Mouse (Mus musculus): ENCODE measurements around the gene Cnot6l. TPM values are rescaled to one million over a fixed set of nuclear protein-coding genes. Genes with fewer than 3 reads are reported as not detected.

The Cnot6l gene
- polyA plus RNA-seq, 1 experiment from 2014 or later, result 14.3 TPM

GRCm38 (mm10) chr5:96130683-96131082 is 33.3 kb downstream of the Cnot6l start:
- Histone ChIP-seq H3K9me3 (replicated peaks) (no peaks in the 10 kb centered on the region), H3K27me3 (ENCODE audit: low read depth, poor library complexity, severe bottlenecking) (no peaks in the 10 kb centered on the region), H3K36me3 (peaks cover 51% of the 10 kb centered on the region), H3K4me1 (no peaks in the 10 kb centered on the region), H3K27ac (no peak overlapping the region), H3K4me3 (no peak overlapping the region)
- no peak for DNase-seq (ENCODE audit: low spot score)
- 93% methylated on average over 2 of the region's 2 CpGs for WGBS

DNA sequence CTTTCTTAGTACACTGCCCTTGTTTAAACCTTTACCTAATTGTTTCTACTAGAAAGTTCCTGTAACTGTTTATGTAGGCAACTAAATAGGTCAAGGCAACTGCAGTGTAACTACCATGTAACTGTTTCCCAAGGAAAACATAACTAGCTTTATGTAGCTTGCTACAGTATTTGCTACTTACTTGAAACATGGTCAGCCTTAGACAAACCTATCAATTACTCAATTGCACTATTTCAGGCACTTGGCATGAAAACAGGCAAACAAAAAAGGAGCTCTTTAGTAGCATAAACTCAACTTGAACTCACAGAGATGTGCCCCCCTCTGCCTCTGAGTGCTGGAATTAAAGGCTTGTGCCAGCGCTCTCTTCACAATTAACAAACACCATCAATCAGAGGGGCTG is 37.1 kb downstream of the Cnot6l start:
- 94% methylated on average over 1 of the region's 1 CpGs for WGBS
- Histone ChIP-seq H3K4me1 (no peaks in the 10 kb centered on the region), H3K27me3 (ENCODE audit: low read depth, poor library complexity, severe bottlenecking) (no peaks in the 10 kb centered on the region)

DNA sequence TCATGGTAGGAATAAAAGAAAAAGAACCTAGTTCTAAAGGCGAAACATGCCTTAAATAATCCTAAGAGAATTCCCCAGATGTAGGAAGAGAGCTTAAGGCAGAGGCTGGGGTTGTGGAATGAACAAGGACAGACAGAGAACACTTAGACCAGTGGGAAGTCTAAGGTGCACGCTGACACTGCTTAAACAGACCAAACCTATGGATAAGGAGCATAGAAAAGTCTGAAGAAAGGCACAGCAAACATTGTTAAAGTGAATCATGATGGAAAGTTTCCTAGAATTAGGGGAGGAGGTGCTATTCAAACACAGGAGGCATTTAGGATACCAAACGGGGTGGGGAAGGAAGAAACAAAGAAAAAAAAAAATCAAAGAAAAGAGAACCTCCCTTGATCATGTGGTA is 49.0 kb downstream of the Cnot6l start:
- H3K4me3 ChIP-seq, result no peak overlapping the region

More for the DNA sequence above, 37.1 kb downstream of the Cnot6l start:
- H3K4me3 ChIP-seq, result no peak overlapping the region
- peaks cover 41% of the 10 kb centered on the region for H3K36me3 ChIP-seq
- H3K9me3 ChIP-seq (replicated peaks), result no peaks in the 10 kb centered on the region
- H3K27ac ChIP-seq, result no peak overlapping the region
- no peak for DNase-seq (ENCODE audit: low spot score)

GRCm38 (mm10) chr5:96104644-96105043 is 59.3 kb downstream of the Cnot6l start:
- Histone ChIP-seq H3K4me3 (no peak overlapping the region), H3K27ac (no peak overlapping the region), H3K4me1 (no peaks in the 10 kb centered on the region), H3K27me3 (ENCODE audit: low read depth, poor library complexity, severe bottlenecking) (no peaks in the 10 kb centered on the region), H3K36me3 (peaks cover 34% of the 10 kb centered on the region), H3K9me3 (replicated peaks) (no peaks in the 10 kb centered on the region)
- WGBS, result 92% methylated on average over 1 of the region's 1 CpGs
- no peak for DNase-seq (ENCODE audit: low spot score)

More for the DNA sequence above, 49.0 kb downstream of the Cnot6l start:
- no peaks in the 10 kb centered on the region for H3K9me3 ChIP-seq (replicated peaks)
- WGBS, result 89% methylated on average over 3 of the region's 3 CpGs
- no peaks in the 10 kb centered on the region for H3K4me1 ChIP-seq
- peaks cover 15% of the 10 kb centered on the region for H3K36me3 ChIP-seq
- no peaks in the 10 kb centered on the region for H3K27me3 ChIP-seq (ENCODE audit: low read depth, poor library complexity, severe bottlenecking)
- no peak overlapping the region for H3K27ac ChIP-seq
- no peak for DNase-seq (ENCODE audit: low spot score)

DNA sequence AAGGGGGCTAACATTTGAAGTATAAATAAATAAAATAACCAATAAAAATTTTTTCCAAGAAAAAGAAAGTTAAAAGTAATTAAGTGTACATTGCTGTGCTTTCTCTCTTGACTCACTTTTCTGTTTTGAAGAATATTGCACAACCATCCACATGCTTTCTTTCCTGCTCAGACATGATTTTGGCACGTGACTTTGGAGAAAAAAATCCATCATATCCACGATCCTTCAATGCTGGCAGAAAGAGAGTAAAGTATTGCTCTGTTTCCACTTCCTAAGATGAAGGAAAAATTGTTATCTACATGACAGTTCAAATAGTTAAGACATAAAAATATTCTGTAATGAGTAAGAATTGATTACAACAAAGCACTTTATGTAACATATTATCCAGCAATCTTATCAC is 72.5 kb downstream of the Cnot6l start:
- Histone ChIP-seq H3K4me1 (no peaks in the 10 kb centered on the region), H3K4me3 (no peak overlapping the region), H3K27me3 (ENCODE audit: low read depth, poor library complexity, severe bottlenecking) (no peaks in the 10 kb centered on the region), H3K27ac (no peak overlapping the region), H3K36me3 (peaks cover 15% of the 10 kb centered on the region), H3K9me3 (replicated peaks) (no peaks in the 10 kb centered on the region)
- 93% methylated on average over 2 of the region's 2 CpGs for WGBS
- DNase-seq (ENCODE audit: low spot score), result no peak

GRCm38 (mm10) chr5:96085324-96085723 is 78.6 kb downstream of the Cnot6l start:
- no peak overlapping the region for H3K4me3 ChIP-seq
- H3K27ac ChIP-seq, result no peak overlapping the region
- no peaks in the 10 kb centered on the region for H3K4me1 ChIP-seq
- H3K27me3 ChIP-seq (ENCODE audit: low read depth, poor library complexity, severe bottlenecking), result no peaks in the 10 kb centered on the region
- DNase-seq (ENCODE audit: low spot score), result no peak
- H3K36me3 ChIP-seq, result peaks cover 31% of the 10 kb centered on the region
- no peaks in the 10 kb centered on the region for H3K9me3 ChIP-seq (replicated peaks)

DNA sequence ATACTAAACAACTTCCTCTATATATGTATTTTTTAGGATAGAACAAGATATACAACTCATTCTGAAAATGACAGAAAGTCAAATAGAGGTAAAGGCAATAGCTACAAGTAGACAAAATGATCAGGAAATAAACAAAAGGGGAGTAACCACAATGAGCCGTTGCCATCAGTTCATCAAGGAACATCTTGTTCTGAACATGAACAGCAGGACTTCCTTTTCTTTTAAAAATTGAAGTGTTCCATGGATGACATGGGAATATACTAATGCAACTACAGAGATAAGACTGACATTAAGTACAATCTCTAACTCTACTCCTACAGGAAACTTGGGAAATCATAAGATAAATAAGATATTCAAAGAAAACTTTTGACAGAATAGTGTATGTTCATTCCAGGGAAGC is 84.9 kb downstream of the Cnot6l start:
- Histone ChIP-seq H3K27me3 (ENCODE audit: low read depth, poor library complexity, severe bottlenecking) (no peaks in the 10 kb centered on the region), H3K36me3 (peaks cover 50% of the 10 kb centered on the region), H3K4me3 (no peak overlapping the region), H3K27ac (no peak overlapping the region), H3K9me3 (replicated peaks) (no peaks in the 10 kb centered on the region), H3K4me1 (no peaks in the 10 kb centered on the region)
- no peak for DNase-seq (ENCODE audit: low spot score)
- 95% methylated on average over 1 of the region's 1 CpGs for WGBS

DNA sequence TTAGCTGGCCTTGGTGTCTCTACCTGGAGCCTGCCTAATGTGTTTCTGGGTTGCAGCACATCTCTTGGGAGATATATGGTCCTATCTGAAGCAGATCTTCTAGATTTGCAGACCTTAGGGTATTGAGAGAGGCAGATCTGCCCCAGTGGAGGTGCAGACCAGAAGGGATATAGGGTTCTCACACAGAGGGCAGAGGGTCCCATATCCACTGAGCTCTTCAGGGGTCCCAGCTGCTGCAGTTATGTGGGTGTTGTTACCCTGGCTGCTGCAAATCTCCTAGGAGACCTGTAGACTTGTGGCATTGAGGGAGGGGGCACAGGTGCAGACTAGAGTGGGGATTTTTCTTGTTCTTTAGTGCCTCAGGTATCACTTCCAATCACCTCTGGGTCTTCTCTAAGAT is 98.4 kb downstream of the Cnot6l start:
- no peak for DNase-seq (ENCODE audit: low spot score)
- Histone ChIP-seq H3K36me3 (no peaks in the 10 kb centered on the region), H3K27me3 (ENCODE audit: low read depth, poor library complexity, severe bottlenecking) (no peaks in the 10 kb centered on the region), H3K4me3 (no peak overlapping the region), H3K9me3 (replicated peaks) (no peaks in the 10 kb centered on the region), H3K4me1 (no peaks in the 10 kb centered on the region), H3K27ac (no peak overlapping the region)

DNA sequence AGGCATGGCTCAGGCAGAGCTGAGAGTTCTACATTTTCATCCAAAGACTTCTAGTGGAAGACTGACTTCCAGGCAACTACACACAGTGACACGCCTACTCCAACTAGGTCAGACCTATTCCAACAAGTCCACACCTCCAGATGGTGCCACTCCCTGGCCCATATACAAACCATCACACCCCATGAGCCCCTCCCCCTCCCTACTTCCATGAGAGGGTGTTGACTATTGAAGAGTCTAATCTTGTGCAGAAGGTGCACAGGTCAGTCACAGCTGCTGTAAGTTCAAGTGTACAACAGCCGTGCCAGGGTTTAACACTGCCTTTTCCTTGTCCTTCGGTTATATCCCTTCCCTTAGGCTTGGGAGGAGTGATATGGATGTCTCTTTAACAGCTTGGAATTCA is 121.5 kb downstream of the Cnot6l start:
- H3K36me3 ChIP-seq, result no peaks in the 10 kb centered on the region

GRCm38 (mm10) chr5:96041507-96042104 is 122.4 kb downstream of the Cnot6l start:
- Histone ChIP-seq H3K4me1 (no peaks in the 10 kb centered on the region), H3K4me3 (no peak overlapping the region), H3K36me3 (no peaks in the 10 kb centered on the region), H3K27me3 (ENCODE audit: low read depth, poor library complexity, severe bottlenecking) (no peaks in the 10 kb centered on the region), H3K9me3 (replicated peaks) (no peaks in the 10 kb centered on the region), H3K27ac (no peak overlapping the region)
- WGBS, result 85% methylated on average over 7 of the region's 7 CpGs
- DNase-seq (ENCODE audit: low spot score), result no peak

More for the DNA sequence above, 121.5 kb downstream of the Cnot6l start:
- no peak overlapping the region for H3K4me3 ChIP-seq
- DNase-seq (ENCODE audit: low spot score), result no peak
- no peak overlapping the region for H3K27ac ChIP-seq
- H3K9me3 ChIP-seq (replicated peaks), result no peaks in the 10 kb centered on the region
- H3K27me3 ChIP-seq (ENCODE audit: low read depth, poor library complexity, severe bottlenecking), result no peaks in the 10 kb centered on the region
- WGBS, result 86% methylated on average over 3 of the region's 3 CpGs
- no peaks in the 10 kb centered on the region for H3K4me1 ChIP-seq

DNA sequence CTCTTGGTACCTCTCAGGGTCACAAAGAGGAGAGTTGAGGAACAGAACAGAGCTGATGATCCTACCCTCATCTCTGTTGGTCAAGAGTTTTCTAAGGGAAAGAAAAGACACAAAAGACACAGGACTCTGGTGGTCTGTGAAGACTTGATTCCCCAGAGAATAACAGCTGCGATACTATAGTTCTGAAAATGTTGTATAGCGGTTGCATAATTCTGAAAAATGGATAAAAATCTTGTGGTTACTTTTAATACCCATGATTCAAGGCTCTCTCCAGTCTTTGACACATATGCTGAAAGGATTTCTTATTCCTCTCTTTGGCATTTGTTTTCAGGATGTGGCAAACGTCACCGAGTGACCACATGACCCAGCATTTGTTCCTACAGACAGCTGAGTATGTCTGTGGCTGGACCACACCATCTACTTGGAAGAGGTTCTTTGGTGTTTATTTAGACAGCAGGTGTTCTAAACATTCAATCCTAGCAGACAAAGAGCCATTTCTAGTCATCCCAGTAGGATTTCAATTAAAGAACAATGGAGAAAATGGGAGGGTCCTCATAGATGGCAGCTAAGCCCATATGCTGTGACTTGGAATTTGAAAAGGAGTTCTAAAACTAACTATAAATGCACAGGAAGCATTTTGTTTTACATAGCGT is 124.7 kb downstream of the Cnot6l start:
- no peaks in the 10 kb centered on the region for H3K36me3 ChIP-seq
- H3K27me3 ChIP-seq (ENCODE audit: low read depth, poor library complexity, severe bottlenecking), result no peaks in the 10 kb centered on the region
- H3K4me3 ChIP-seq, result no peak overlapping the region
- H3K9me3 ChIP-seq (replicated peaks), result no peaks in the 10 kb centered on the region
- no peak overlapping the region for H3K27ac ChIP-seq
- WGBS, result 87% methylated on average over 5 of the region's 5 CpGs
- H3K4me1 ChIP-seq, result no peaks in the 10 kb centered on the region
- DNase-seq (ENCODE audit: low spot score), result no peak

- Histone ChIP-seq H3K4me3 (no peak overlapping the region), H3K27me3 (ENCODE audit: low read depth, poor library complexity, severe bottlenecking) (no peaks in the 10 kb centered on the region), H3K4me1 (no peaks in the 10 kb centered on the region), H3K27ac (no peak overlapping the region), H3K36me3 (no peaks in the 10 kb centered on the region), H3K9me3 (replicated peaks) (no peaks in the 10 kb centered on the region)
- no peak for DNase-seq (ENCODE audit: low spot score)
- WGBS, result 55% methylated on average over 8 of the region's 8 CpGs
Measured at GRCm38 (mm10) chr5:96037684-96038121, 126.3 kb downstream of the Cnot6l start.

GRCm38 (mm10) chr5:96036125-96036672 is 127.8 kb downstream of the Cnot6l start:
- 77% methylated on average over 7 of the region's 7 CpGs for WGBS
- H3K4me3 ChIP-seq, result no peak overlapping the region
- no peaks in the 10 kb centered on the region for H3K4me1 ChIP-seq
- no peak for DNase-seq (ENCODE audit: low spot score)
- no peaks in the 10 kb centered on the region for H3K9me3 ChIP-seq (replicated peaks)
- H3K27ac ChIP-seq, result no peak overlapping the region
- no peaks in the 10 kb centered on the region for H3K27me3 ChIP-seq (ENCODE audit: low read depth, poor library complexity, severe bottlenecking)
- H3K36me3 ChIP-seq, result no peaks in the 10 kb centered on the region
